Mouse (Mus musculus) cerebellum, adult 9-11 months (tissue): ENCODE measurements at regions not wholly inside any gene's neighbourhood (a gene's known extent, or its start where the extent isn't known, plus 50 kb on each side); places are given as distances from the start of the nearest gene placed in this dataset.

Experiments
- DNase-seq: peaks from one replicate; pipeline ENCODE4 v3.0.0; 2022

DNA sequence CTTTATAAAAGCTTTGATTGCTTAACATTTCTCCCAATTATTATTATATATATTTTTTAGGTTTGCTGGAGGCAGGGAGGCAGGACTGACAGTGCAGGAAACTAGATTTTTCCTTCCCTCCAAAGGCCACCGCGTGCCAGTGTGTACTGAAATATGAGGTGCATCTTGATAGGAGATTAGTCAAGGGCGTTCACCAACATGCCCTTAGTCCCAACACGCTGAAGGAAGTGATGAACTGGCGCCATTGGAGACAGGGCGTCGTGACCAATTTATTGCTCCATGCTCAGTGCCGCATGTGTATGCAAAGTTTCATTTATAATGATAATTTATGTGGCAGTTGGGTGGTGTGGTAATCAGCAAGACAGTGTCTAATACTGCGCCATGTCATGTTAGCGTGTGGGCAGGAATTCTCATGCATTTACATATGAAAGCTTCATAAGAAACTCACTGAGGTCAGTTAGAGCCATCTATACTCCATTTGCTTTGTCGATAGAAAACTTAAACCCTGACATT lies 66.2 kb downstream of the Isl1 start:
- DNase-seq: no peak

DNA sequence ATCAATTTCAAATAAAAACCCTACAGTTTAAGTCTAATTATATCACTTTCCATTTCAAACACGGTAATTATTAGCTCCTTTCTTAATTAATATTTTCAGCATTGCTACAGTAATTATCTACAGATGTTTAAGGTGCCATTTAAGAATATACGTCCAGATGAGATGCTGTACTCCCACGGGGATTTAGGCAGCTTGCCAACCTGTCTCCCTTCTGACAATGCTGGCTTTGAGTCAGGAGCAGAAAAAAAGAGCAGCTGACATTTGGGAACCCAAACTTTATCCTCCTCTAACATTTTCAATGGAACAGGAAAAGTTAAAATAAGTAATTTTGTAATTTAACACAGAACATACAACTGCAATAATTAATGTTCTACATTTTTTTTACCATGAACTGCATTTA lies 94.4 kb downstream of the Isl1 start:
- DNase-seq: no peak

DNA sequence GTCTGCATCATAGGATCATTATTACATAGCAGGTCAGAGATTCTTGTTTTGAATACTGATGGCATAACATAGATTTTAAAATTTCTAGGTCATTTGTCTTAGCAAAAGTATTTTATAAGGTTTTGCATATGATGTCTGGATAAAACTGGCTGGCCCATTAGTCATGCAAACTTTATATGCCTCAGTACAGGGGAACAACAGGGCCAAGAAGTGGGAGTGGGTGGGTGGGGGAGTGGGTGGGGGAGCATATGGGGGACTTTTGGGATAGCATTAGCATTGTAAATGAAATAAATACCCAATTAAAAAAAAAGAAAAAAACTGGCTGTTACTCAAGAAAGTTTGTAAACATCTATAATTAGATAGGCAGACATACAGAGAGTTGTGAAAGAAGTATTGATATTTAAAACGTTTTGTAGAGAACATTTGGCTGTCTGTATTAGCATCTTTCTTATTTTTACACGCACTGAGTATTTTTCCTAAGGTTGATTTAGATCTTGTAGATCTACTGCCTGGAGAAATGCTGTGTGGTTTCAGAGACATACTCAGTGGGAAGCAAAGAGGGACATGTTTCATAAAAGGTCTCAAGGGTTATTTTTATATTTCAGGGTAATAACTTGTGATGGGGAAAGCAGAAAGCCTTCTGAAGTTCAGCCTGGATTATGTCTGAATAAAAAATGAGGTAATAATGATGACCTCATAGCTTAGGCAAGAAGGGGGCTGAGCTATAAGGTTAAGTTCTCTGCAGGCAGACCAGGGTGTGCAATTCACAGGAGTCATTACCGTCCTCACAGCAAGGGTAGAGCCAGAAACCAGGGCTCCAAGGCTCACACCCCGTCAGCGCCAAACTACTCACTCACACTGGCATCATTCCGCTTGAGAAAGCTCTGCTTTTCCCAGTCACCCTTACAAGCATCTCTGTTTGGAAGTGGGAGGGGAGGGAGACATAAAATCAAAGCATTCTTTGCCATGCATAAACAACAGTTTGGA lies 95.4 kb downstream of the Isl1 start:
- no peak for DNase-seq

DNA sequence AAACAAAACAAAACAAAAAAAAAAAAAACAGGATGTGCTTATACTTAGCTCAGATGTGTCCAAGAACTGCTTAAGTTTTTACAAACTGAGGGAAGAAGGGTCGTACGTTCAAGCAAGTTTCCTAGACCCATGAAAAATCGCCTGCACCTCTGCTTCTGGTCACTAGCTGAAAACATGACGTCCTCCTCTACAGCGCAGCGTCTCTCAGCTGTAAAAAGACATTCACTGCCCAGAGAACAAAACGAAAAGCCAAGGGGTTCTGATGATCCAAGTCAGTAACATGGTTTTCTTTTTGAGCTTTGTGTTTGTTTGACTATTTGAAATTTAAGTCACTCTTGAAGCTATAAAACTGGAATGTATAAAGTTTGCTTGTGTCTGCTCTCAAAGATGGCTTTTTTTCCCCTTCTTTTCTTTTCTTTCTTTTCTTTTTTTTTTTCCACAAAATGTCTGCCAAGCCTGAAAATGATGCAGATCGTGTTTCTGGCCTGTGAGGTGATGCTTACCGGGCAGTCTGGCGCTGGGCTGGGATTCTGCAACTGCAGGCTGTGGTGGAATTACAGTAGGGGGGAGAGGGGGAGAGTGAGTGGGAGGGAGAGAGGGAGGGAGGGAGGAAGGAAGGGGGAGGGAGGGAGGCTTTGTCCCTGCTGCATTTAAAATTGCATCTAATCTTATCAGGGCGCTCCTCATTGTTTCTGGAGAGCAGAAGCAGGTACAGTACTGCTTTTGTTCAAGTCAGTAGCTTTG lies 108.1 kb downstream of the Isl1 start:
- no peak for DNase-seq

DNA sequence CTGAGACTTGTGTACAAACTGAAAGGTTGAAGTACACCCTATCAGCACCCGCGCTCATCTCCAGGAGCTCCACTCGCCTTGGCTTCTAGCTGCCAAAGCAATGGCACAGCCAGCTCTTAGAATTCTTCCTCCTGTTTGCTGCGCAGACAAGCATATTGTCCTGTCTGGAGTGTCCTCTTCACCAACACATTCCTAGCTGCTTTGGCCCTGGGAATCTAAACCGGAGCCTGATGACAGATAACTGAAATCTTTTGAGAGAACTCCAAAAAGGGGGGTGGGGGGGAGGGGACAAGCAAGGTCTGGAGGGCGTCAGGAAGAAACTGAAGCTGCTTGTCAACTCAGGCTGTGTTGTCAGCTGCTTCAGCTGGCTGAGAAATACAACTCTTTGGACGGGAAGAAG lies 122.4 kb downstream of the Isl1 start:
- DNase-seq: no peak

DNA sequence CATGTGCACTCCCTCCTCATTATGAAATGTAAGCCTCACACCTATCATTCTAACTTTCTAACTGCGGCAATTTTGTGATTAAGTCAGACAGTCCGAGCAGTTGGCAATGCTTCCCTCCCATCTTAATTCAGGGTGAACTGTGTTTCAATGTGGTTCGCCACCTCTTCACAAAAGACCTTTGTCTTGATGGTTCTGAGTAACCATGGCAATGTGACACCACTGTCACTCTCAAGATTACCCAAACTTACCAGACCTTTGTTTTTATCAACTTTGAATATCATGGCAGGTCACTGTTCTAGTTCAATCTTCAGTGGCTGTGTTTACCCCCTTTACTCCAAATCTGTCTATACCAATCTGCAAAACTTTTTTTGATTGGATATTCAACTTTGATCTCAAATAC lies 131.7 kb downstream of the Isl1 start:
- no peak for DNase-seq

DNA sequence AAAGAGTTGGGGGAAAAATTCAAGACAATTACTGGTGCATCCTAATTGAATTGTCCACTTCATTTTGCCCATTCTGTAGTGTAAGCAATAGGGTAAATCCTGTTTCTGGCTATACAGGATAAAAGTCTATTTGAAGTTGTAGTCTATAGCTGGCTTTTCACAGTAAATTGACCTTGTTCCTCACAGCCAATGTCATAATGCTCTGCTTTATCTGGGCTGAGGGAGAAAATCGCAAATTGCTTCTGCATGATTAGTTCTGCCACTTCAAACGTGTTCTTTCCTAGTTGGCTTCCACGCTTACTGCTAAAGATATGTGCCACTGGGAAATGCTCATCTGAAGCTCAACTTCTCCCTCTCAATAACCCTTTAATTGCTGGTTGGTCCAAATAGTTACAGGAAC lies 134.5 kb downstream of the Isl1 start:
- no peak for DNase-seq

DNA sequence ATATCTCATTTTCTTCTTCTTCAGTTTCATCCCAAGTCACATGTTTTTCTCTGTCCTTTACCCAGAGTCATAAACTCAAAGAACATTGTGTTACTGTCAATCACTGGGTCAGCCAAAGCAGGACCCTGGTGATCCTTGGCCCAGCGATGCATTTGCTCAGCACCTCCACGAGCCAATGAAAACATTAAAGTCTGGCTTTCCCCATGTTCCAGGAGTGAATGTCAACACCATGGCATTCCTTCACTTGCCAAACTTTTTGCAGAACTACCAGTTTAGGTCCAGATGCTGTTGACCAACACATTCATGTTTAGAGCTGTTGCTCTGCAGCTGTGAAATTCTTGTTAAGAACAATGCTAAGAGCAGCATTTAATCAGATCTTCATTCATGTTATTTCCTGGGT lies 135.6 kb downstream of the Isl1 start:
- DNase-seq: no peak

DNA sequence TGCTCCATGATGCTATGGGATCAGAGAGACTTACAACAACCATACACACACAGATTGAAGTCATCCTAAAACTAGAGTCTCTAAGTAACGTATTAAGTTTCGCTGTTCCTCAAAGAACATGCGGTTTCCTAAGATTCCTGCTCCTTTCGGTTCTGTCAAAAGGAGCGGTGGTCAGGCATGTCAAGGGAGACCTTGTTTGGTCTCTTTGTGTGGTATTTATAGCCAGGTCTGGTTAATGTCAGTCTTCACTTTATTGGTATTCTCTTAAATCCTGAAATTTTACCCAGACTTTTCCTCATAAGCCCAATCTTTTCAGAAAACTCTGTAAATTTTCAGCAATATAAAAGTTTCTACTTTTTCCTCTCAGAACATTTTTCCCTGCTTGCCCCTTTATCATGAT lies 166.5 kb downstream of the Isl1 start:
- DNase-seq: no peak

DNA sequence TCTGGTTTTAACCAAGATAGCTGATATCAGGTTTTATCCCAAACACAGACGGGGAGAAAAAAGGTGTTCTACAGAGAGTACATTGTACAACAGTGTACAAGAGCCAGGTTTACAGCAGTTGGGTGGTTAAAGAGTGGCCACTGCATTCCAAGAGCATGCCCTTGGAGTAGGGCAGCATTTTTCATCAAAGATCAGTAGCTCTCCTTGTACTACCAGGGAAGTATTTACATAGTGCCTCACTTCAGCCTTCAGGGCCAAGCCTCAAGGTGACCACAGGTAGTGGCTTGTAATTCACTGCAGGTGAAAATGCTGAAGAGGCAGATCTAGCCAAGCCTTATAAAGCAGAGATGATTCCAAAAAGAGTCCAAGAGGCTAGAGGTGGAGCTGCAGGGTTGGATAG lies 190.8 kb downstream of the Isl1 start:
- DNase-seq: no peak

DNA sequence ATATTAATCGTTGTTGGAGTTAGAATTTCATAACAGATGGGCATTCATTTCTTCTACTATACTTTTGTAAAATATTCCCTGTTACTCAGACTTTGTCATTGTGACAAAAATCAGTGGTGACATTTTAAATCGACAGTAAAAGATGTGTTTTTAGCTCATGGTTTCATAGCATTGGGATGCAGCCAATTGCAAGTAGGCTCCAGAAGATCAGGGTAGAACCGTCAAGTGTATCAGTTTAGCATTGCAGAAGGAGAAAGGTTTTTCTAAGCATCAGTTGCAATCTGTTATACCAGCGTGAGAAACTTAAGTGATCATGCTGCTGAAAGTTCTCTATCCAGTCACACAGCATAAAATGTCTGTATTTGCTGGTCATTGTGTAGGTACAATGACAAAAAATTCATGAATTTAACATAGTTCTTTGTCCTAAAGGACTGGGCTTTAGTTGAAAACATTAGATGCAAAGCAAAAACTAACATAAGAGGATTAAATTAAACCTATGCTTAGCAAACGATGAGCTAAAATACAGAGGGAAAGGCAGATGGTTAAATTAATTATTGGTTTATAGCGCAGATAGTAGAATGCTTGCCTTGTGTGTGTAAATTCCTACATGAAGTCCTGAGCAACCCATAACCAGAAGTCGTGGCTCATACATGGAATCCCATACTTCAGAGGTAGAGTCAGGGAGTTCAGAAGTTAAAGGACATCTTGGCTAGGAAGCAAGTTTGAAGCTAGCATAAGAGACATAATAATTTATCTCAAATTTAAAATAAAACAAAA lies 198.3 kb downstream of the Isl1 start:
- DNase-seq: no peak

DNA sequence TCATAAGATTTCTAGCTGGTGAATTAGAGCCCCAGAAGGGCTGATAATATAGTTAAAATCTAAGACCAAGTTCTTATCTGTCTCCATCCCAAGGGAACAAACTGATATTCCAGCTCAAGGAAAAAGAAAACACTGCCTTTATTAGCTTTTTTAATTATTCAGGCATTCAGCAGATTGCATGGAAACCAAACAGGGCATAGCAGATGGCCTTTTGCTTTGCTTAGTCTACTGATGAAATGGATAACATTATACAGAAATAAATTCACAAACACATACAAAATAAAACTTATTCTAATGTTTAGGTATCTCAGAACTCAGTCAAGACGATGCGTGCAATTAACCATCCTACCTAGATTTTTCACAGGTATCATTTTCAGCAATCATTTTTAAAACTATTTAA lies 198.9 kb downstream of the Isl1 start:
- no peak for DNase-seq

DNA sequence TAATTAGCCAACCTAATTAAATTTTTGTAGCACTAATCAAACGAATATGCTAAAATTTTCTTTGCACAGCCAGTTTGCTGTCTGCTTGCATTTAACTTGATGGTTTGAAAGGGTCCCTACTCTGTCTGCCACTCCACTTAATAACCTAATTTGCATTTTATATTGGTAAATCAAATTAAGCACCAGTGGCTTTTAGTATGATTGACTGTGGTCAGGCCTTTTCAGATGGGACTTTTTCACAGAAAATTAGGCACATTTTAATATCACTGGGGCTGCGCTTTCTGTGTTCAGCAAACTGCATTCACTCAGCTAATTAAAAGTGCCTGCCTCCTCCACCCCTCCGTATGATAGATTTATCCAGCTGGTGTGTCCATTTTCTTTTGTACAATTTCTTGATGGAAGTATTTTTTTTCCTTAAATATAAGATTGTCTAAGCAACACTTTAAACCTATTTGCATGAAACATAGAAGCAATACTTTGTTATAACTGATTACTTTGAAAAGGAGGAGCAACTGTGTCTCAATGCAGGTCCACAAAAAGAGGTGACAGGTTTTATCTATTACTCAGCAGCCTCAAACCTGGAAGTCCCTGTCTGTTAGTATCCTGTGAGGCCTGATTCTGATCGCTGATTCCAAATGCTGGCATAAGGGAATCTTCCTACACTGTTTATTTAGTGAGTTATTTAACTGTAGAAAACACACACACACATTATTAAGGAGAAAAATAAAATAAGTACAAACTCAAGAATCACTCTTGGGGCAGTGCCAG lies 221.8 kb downstream of the Isl1 start:
- no peak for DNase-seq

DNA sequence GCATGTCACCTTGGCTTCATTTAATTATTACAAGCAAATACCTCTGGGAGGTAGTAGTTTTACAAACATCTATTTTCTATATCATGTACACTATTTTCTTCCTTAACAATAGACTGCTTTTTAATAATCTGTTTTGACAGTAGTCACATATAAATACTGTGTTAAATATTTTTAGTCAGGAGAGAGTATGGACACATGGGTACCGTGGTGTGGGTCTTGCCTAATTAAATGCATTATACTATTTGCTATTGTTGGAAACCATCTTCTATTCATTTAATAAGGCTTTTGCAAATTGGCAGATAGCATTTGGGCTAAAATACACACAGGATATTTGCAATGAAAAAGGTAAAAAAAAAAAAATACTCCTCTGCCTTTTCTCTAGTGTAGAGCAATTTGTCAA lies 222.3 kb downstream of the Isl1 start:
- DNase-seq: no peak

DNA sequence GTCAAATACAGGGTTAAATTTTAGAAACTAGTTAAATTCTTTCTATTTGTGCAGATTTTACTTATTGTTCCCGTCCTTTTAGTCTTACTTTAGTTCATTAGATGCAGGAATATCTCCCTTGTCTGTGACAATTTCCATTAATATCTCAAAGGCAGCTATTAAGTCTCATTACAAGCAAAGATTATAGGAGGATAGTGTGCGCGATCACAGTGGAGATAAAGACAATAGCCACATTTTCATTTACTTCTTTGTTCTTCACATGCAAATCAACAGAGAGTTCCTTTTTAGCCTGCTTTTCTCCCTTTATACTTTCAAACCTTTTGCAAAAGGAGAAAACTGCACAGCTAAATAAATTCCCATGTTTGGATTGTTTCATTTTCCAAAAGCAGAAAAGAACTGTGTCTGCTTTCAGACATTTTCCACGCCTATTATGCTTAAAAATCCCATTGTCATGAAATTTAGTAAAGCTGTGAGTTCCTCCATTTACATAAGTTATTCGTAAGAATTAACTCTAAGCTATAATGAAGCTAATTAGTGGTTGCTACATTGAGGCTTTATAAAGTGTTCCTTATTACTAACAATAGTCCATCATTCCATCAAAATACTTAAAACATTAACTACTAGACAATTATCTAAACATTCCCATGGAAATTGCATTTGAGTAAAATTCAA lies 252.4 kb downstream of the Isl1 start:
- no peak for DNase-seq

DNA sequence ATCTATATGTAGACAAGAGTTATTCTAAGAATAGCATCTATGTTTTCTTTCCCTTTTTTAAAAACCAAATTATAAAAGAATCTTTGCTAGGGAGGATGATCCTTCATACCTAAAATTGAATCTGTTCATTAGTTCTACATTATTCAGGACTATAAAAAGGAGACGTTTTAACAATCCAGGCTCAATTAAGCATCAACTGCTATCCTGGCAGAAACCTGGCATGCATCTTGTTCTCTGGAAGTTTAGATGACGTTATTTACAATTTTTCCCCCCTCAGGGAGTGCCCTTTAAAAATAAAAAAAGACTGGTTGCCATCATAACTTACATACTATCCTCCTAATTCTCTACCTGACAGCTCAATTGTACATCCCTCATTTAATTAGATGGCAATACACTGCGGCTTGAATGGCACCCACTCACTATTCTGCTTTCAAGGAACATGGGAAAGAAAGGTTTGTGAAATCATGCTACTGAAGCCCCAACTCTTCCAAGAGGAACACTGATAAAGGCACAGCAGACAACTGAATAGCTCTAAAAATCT lies 253.3 kb downstream of the Isl1 start:
- no peak for DNase-seq

DNA sequence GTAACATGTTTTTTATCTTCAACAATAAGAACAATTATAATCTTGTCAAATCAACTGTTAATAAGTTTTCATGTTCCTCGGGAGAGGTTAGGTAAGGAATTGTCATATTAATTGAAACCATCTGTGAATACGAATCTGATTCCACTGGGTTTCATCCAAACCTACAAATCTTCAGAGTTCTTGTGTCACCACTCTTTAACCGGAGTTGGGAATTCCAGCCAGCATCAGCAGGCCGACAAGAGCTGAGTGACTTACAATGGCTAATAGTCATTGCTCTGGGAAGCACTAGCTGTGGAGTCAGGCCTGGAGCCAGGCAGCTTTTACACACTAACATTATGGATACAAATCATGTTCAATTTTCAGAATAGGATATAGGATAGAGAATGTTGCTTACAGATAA lies 273.3 kb downstream of the Isl1 start:
- no peak for DNase-seq

DNA sequence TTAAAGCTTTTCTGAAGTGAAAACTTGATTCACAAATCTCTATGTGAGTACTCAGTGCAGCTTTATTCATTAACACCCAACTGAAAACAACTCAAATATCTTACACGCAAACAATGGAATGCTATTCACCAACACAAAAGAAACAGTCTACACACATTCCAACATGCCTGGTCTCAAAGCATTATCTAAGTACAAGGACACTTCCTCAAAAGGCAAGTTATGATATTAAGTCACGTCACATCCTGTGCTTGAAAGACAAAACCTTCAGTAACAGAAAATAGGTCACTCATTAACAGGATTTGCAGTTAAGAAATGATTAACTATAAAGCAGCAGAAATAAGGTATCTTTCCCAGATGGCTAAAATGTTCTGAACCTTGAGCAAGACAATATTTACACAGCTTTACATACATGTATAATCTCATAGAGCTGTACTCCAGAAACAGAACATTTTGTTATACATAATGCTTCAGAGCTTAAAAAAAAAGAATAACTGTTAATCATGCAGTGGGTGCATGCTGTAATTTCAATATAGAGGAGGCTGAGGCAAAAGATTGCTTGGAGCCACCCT lies 279.3 kb downstream of the Isl1 start:
- DNase-seq: no peak

DNA sequence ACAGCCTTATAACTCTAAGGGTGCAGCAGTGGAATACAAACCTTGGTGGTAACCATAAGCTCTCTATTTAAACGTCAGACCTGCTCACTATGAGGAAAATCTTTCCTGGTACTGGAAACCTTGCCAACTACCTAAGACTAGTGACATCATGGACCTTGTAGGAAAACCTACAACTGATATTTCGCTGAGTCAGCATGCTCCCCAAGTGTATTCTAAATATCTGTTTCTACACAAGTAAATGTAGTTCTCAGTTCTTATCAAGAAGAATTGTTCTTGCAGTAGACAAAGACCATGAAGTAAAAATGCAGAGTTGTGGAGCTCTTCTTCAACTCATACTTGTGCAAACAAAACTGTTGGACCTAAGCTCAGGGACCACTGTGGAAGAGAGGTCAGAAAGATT lies 280.9 kb downstream of the Isl1 start:
- no peak for DNase-seq

DNA sequence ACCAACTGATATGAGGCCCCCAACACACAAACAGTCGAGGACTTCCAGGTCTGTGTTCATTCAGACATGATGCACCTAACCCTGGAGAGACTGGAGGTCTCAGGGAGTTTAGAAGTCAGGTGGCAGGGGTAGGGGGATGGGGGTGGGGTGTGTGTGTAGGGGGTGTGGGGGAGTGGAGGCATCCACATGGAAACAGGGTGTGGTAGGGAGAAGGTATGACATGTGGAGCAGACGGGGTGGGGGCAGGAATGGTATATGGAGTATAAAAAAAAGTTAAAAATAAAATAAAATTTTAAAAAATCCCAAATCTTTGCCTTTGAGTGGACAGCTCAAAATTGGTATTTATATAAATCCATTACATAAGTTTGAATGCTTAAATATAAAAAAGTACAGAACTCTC lies 282.3 kb downstream of the Isl1 start:
- no peak for DNase-seq

DNA sequence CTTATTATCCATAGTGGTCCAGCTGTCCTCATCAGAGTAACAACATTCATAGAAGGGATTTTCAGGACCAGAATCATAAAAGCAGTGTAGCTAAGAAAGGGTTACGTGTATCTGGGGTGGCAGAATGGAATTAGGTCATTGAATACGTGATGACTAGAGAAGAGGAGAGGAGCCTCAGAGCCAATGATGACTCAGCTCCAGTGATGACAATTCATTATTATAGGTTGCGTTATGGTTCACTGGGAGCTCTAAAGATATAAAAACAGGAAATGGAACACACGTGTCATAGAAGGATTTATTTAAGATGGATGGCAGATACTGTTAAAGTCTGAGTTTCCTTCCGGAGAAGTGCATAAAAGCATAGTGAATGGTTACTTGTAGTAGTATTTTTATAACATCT lies 291.6 kb downstream of the Isl1 start:
- no peak for DNase-seq
